Mouse (Mus musculus): ENCODE data around the gene Ebi3. TPM values are rescaled to one million over a fixed set of nuclear protein-coding genes. Genes with fewer than 3 reads are reported as not detected.

Ebi3 gene
- polyA plus RNA-seq, 1 experiment from 2014 or later: 0.87 TPM

DNA sequence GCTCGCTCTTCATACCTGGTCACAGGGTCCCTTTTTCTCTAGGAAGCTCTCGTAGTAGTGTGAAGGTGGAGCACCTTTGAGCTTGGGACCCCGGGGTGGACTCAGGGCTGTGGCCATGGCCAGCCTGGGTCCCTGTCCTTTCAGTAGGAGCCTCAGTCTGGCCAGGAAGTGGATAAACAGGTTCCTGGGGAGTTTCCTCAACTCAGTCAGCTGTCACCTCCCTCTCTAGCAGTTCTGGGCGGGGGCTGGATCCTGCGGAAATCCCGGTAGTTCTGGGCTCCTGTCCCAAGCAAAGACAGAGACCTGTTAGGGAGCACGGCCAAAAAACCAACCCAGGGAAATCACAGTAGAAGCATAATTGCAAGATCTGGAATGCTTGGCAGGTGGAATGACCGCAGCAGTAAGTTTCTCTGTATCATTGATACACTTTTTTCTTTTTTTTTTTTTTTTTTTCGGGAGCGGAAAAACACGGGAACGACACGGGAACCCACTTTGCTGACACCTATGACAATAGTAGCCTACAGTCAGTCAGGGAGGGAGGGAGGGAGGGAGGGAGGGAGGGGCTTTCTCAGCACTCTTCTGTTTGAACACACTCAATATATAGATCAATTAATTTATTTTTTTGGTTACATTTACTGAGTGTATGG, 53.1 kb downstream of the Ebi3 start, which contains the start of the genes Stap2 and Mpnd:
Stap2 (minus strand) TSS at position 170 of the 647 bp plus-strand sequence.
Mpnd (plus strand) TSS at position 297 of the 647 bp plus-strand sequence.
- H3K27ac ChIP-seq: peak within 1 kb of the TSS; percentile 53; the same call in 1 of the 2 replicates
- peaks cover 12% of the 10 kb centered on the region for H3K27me3 ChIP-seq
- ATAC-seq (replicated peaks; ENCODE audit: insufficient number of reproducible peaks, insufficient read depth, low FRiP score, low read depth): no peak
- H3K4me1 ChIP-seq (replicated peaks): peaks cover 29% of the 10 kb centered on the region
- H3K36me3 ChIP-seq: no peaks in the 10 kb centered on the region
- 27% methylated on average over 13 of the region's 13 CpGs for WGBS
- H3K9ac ChIP-seq: peak within 1 kb of the TSS; percentile 44; the same call in 1 of the 2 replicates
- H3K4me3 ChIP-seq: peak within 1 kb of the TSS; percentile 44
- peak within 1 kb of the TSS; percentile 51 for H3K4me2 ChIP-seq
- no peaks in the 10 kb centered on the region for H3K9me3 ChIP-seq (replicated peaks)

Other genes starting within 250 kb of the Ebi3 start
- gene Pot1b, start 240.0 kb upstream of the Ebi3 start, polyA plus RNA-seq (2015; fragmentation: Nextera tagmentation; extraction: Ambion mirVana): 4.8 and 5.6 TPM in 2 replicates
- 0.24 and 0.30 TPM in 2 replicates for gene Adgre4, start 202.7 kb upstream of the Ebi3 start, polyA plus RNA-seq (2015; fragmentation: Nextera tagmentation; extraction: Ambion mirVana)
- 5.7 and 6.0 TPM in 2 replicates for gene Zfp119a, start 73.7 kb upstream of the Ebi3 start, polyA plus RNA-seq (2015; fragmentation: Nextera tagmentation; extraction: Ambion mirVana)
- 6.8 and 8.8 TPM in 2 replicates for gene Zfp959, start 60.5 kb upstream of the Ebi3 start, polyA plus RNA-seq (2015; fragmentation: Nextera tagmentation; extraction: Ambion mirVana)
- gene Zfp119b, start 3.1 kb upstream of the Ebi3 start, polyA plus RNA-seq (2015; fragmentation: Nextera tagmentation; extraction: Ambion mirVana): 4.3 and 5.5 TPM in 2 replicates
- gene Yju2, start 6.5 kb downstream of the Ebi3 start, polyA plus RNA-seq (2015; fragmentation: Nextera tagmentation; extraction: Ambion mirVana): 13.9 and 18.2 TPM in 2 replicates
- gene Shd, start 17.8 kb downstream of the Ebi3 start, polyA plus RNA-seq (2015; fragmentation: Nextera tagmentation; extraction: Ambion mirVana): 6.6 and 8.7 TPM in 2 replicates
- 2.6 and 5.0 TPM in 2 replicates for gene Fsd1, start 33.9 kb downstream of the Ebi3 start, polyA plus RNA-seq (2015; fragmentation: Nextera tagmentation; extraction: Ambion mirVana)
- gene Stap2, start 52.9 kb downstream of the Ebi3 start, polyA plus RNA-seq (2015; fragmentation: Nextera tagmentation; extraction: Ambion mirVana): 13.7 and 17.2 TPM in 2 replicates
- gene Mpnd, start 53.1 kb downstream of the Ebi3 start, polyA plus RNA-seq (2015; fragmentation: Nextera tagmentation; extraction: Ambion mirVana): 61.1 and 81.1 TPM in 2 replicates
- gene Sh3gl1, start 84.0 kb downstream of the Ebi3 start, polyA plus RNA-seq (2015; fragmentation: Nextera tagmentation; extraction: Ambion mirVana): 67.0 and 93.4 TPM in 2 replicates
- 10.1 and 15.0 TPM in 2 replicates for gene Chaf1a, start 87.8 kb downstream of the Ebi3 start, polyA plus RNA-seq (2015; fragmentation: Nextera tagmentation; extraction: Ambion mirVana)
- 42.0 and 45.0 TPM in 2 replicates for gene Ubxn6, start 122.4 kb downstream of the Ebi3 start, polyA plus RNA-seq (2015; fragmentation: Nextera tagmentation; extraction: Ambion mirVana)
- gene Hdgfl2, start 127.0 kb downstream of the Ebi3 start, polyA plus RNA-seq (2015; fragmentation: Nextera tagmentation; extraction: Ambion mirVana): 65.8 and 86.4 TPM in 2 replicates
- 0.41 and 0.57 TPM in 2 replicates for gene Plin4, start 157.2 kb downstream of the Ebi3 start, polyA plus RNA-seq (2015; fragmentation: Nextera tagmentation; extraction: Ambion mirVana)
- 1.0 and 1.1 TPM in 2 replicates for gene Plin5, start 165.0 kb downstream of the Ebi3 start, polyA plus RNA-seq (2015; fragmentation: Nextera tagmentation; extraction: Ambion mirVana)
- gene Lrg1, start 169.4 kb downstream of the Ebi3 start, polyA plus RNA-seq (2015; fragmentation: Nextera tagmentation; extraction: Ambion mirVana): 1.0 and 1.3 TPM in 2 replicates
- gene Sema6b, start 187.7 kb downstream of the Ebi3 start, polyA plus RNA-seq (2015; fragmentation: Nextera tagmentation; extraction: Ambion mirVana): 0.92 and 1.3 TPM in 2 replicates
- 6.7 and 9.2 TPM in 2 replicates for gene Tnfaip8l1, start 209.8 kb downstream of the Ebi3 start, polyA plus RNA-seq (2015; fragmentation: Nextera tagmentation; extraction: Ambion mirVana)
- 62.3 and 80.2 TPM in 2 replicates for gene Mydgf, start 231.3 kb downstream of the Ebi3 start, polyA plus RNA-seq (2015; fragmentation: Nextera tagmentation; extraction: Ambion mirVana)